ENCODE assay signal across 26 mouse cellular contexts in the genomic region with DNA sequence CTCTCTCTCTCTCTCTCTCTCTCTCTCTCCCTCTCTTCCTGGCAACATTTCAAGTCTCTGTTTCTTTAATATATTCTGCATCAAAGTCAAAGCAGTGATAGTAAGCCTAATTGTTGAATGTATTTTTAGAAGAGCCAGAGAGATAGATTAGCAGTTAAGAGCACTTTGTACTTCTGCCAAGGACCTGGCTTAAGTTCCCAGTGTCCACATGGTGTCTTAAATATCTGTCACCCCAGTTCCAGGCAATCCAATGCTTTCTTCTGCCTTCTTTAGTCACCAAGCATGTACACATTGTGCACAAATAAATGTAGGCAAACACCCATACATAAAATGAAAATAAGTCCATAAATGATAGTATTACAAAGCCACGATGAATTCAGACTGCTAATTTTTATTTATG.
A peak's percentile ranks its signal among the peaks of the same experiment; 100 is the strongest.
DNase-seq lines count a peak whose midpoint lies in the region; ATAC-seq and TF ChIP-seq lines count a peak whose summit lies in the region.
"Had no signal": no experiment of that assay in that cellular context is flagged by ENCODE, and none has a peak within 500 bp of the region (broad histone marks: within the 10 kb centered on the region; RNA-seq: fewer than 3 reads in every experiment).

No protein-coding gene starts in this region.

- no peak overlapping the region for H3K27ac ChIP-seq in lung, embryonic 14.5 days (ENCODE audit: low read depth)
- H3K27ac ChIP-seq: embryonic facial prominence, embryonic 10.5 days; embryonic facial prominence, embryonic 13.5 days; forebrain, embryonic 12.5 days; forebrain, embryonic 15.5 days; heart, embryonic 15.5 days; hindbrain, embryonic 10.5 days; hindbrain, embryonic 15.5 days had no signal

- WGBS in lung, embryonic 14.5 days: 49% methylated on average over 1 of the region's 1 CpGs

- peak; percentile 52; the same call in 1 of the 2 replicates for ATAC-seq in lung, embryonic 14.5 days (ENCODE audit: insufficient read depth)
- ATAC-seq: activated CD4-positive, CD25-positive, alpha-beta regulatory T cell, adult 4 months; CD4-positive, CD25-positive, alpha-beta regulatory T cell, adult 4 months; forebrain, embryonic 15.5 days; inflammation-experienced regulatory T-cells, adult 6 months; intestine, embryonic 16.5 days had no signal

- no peaks in the 10 kb centered on the region for H3K9me3 ChIP-seq in lung, embryonic 14.5 days (ENCODE audit: low read depth, low read length)
- H3K9me3 ChIP-seq: embryonic facial prominence, embryonic 10.5 days; embryonic facial prominence, embryonic 13.5 days; forebrain, embryonic 12.5 days; forebrain, embryonic 15.5 days; heart, embryonic 12.5 days; heart, embryonic 15.5 days; hindbrain, embryonic 10.5 days; hindbrain, embryonic 15.5 days had no signal

- H3K4me1 ChIP-seq in lung, embryonic 14.5 days (ENCODE audit: insufficient read depth): no peaks in the 10 kb centered on the region
- H3K4me1 ChIP-seq: embryonic facial prominence, embryonic 10.5 days; embryonic facial prominence, embryonic 13.5 days; forebrain, embryonic 12.5 days; forebrain, embryonic 15.5 days; heart, embryonic 12.5 days; heart, embryonic 15.5 days; hindbrain, embryonic 10.5 days; hindbrain, embryonic 15.5 days had no signal

- intact Hi-C loops in gastrocnemius, postnatal 14 days (cut with DNase I; ENCODE audit: low total_unique reads): no loop called here
- intact Hi-C loops in gastrocnemius, postnatal 36 days (cut with DNase I): no loop called here

- no peaks in the 10 kb centered on the region for H3K36me3 ChIP-seq in lung, embryonic 14.5 days (ENCODE audit: insufficient read depth)
- H3K36me3 ChIP-seq: embryonic facial prominence, embryonic 10.5 days; embryonic facial prominence, embryonic 13.5 days; forebrain, embryonic 12.5 days; forebrain, embryonic 15.5 days; heart, embryonic 12.5 days; heart, embryonic 15.5 days; hindbrain, embryonic 10.5 days; hindbrain, embryonic 15.5 days had no signal

- no peak overlapping the region for H3K4me2 ChIP-seq in lung, embryonic 14.5 days
- H3K4me2 ChIP-seq: embryonic facial prominence, embryonic 13.5 days; forebrain, embryonic 12.5 days; forebrain, embryonic 15.5 days; heart, embryonic 12.5 days; heart, embryonic 15.5 days; hindbrain, embryonic 15.5 days had no signal

- TF ChIP-seq CTCF in lung, embryonic 14.5 days (IDR thresholded peaks at IDR 0.05; ENCODE audit: low read depth): no peak

- H3K4me3 ChIP-seq in lung, embryonic 14.5 days (ENCODE audit: low read depth, low read length): no peak overlapping the region
- H3K4me3 ChIP-seq: embryonic facial prominence, embryonic 10.5 days; embryonic facial prominence, embryonic 13.5 days; erythroblast, embryonic 14.5 days; forebrain, embryonic 12.5 days; forebrain, embryonic 15.5 days; heart, embryonic 12.5 days; heart, embryonic 15.5 days; hindbrain, embryonic 10.5 days; hindbrain, embryonic 15.5 days had no signal

- H3K9ac ChIP-seq in lung, embryonic 14.5 days: no peak overlapping the region
- H3K9ac ChIP-seq: embryonic facial prominence, embryonic 13.5 days; forebrain, embryonic 12.5 days; forebrain, embryonic 15.5 days; heart, embryonic 12.5 days; heart, embryonic 15.5 days; hindbrain, embryonic 15.5 days had no signal

- no peaks in the 10 kb centered on the region for H3K27me3 ChIP-seq in lung, embryonic 14.5 days (ENCODE audit: insufficient read depth, low read length)
- H3K27me3 ChIP-seq: embryonic facial prominence, embryonic 13.5 days; forebrain, embryonic 12.5 days; forebrain, embryonic 15.5 days; heart, embryonic 12.5 days; heart, embryonic 15.5 days; hindbrain, embryonic 15.5 days had no signal

- DNase-seq in gastrocnemius, postnatal 14 days: peak; percentile 9
- DNase-seq in gastrocnemius, postnatal 36 days: no peak
- peak; percentile 67 for DNase-seq in lung, embryonic 14.5 days
- no peak for DNase-seq in lung, postnatal 14 days
- DNase-seq in Muller cell, postnatal 12 days (ENCODE audit: inconsistent ontology term): peak; percentile 7
- peak; percentile 30 for DNase-seq in skeletal muscle tissue, adult 2 months (ENCODE audit: low read depth, low spot score)
- DNase-seq: adrenal gland, postnatal 25 days; cerebellum, adult 11-12 months; cerebellum, adult 8-10 months; cerebellum, postnatal 36 days; embryo, embryonic 11 days; heart, postnatal 10 days; heart, postnatal 36 days had no signal

Comparison
In these comparisons a context has a peak if more than half of its experiments do, and no peak if none do; other contexts are left out.
1. DNase-seq: peak in gastrocnemius, postnatal 14 days (single experiment), lung, embryonic 14.5 days (single experiment), Muller cell, postnatal 12 days (single experiment) and skeletal muscle tissue, adult 2 months (single experiment); none in gastrocnemius, postnatal 36 days (0 of 2) and lung, postnatal 14 days (single experiment).